Mouse (Mus musculus) lung, postnatal 4 days (tissue): ENCODE measurements around the gene Ntmt1.
A peak's percentile ranks its signal among the peaks of the same experiment; 100 is the strongest.

ENCODE experiments used
- DNase-seq, 2 experiments: peaks; one replicate each; pipeline ENCODE4 v3.0.0; 2021

Ntmt1 gene

DNA sequence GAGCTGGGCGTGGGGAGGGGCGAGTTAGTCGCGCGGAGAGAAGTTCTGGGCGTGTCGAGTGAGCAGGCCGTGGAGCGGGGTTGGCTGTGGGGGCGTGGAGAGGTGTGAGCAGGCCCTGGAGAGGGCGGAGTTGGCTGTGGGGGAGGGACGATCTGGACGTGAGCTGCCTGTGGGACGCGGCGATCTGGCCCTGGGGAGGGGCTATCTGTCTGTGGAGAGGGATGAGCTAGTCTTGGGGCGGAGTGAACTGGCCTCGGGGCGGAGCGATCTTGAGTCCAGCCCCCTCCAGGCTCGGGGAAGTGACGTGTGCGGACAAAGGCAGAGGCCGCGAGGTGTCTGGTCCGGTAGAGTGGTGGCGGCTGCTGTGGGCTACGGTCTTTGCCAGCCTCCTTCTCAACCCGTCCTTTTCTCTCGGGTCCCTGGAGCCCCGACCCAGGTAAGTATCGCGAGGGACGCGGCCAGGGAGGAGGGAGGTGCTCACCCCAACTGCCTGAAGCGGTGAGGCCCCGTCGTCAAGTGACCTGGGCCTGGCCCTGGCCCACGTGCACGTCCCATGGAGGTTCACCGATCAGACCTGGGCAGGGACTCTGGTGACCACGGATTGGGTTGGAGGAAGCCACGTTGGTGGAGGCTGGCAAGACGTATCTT lies at the start of gene Ntmt1:
Ntmt1 (plus strand) TSS at position 179 of the 648 bp plus-strand sequence.
- DNase-seq: peak; percentile 100

DNA sequence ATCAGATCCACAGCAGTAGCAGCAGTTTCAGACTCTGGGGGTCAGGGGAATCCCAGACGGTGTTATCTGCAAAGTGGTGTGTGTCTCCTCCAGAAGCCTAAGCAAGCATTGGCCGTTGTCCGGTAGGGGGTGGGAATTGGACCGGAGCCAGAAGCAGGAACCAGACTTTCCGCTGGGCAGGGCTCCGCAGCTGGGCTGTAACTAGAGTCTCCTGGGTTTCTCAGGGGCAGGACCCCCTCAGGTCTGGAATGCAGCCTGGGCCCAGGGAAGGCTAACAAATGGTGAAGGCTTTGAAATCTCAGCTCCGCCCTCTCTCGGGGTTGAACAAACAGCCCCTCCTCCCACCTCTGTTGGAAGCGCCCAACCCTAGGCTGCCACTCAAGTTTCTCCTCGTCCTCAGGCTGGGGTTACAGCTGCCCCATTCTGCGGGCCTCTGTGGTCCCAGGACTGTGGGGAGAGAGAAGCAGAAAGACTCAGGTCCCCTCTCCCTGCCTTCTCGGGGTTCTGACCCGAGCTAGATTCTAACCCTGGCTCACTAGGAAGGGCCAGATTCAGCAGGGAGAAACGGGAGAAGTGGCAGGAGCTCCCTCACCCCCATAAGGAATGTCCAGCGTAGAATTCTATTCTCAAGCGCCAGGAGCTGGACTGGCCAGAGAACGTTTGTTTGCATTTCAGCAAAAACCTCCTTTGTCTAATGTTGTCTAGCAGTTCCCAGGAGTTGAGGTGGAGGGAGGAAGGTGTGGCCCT lies 49.1 kb upstream of the Ntmt1 start:
- DNase-seq: peak; percentile 94 to 96

DNA sequence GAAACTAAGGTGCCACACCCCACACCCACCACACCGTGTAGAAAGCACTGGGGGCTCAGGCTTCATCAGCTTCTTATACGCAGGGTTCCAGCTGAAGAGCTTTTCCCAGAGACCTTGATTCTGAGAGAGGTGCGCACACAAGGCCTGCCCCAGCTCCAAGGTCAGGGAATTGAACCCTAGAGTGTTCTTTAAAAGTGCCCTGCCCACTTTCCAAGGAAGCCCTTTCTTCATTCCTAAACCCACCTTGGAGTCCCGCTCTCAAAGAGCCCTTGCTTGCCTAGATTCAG lies 48.6 kb upstream of the Ntmt1 start:
- DNase-seq: no peak

DNA sequence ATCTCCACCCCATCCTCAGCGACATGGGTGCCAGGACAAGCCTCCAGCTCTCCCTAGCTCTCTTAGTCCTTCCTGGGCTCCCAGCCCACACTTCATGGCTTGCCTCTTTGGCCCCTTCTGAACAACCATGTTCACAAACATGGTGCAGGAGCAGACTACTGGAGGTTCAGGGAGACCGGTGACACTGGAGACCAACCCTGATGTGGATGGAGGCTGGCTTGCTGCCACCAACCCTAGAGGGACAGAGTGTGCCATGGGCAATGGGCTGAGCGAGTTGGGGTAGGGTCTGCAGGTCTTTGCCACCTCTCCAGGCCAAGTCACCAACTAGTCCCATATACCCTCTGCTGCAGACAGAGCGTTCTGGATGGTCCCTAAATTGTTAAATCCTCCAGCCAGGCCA lies 48.2 kb upstream of the Ntmt1 start:
- no peak for DNase-seq

DNA sequence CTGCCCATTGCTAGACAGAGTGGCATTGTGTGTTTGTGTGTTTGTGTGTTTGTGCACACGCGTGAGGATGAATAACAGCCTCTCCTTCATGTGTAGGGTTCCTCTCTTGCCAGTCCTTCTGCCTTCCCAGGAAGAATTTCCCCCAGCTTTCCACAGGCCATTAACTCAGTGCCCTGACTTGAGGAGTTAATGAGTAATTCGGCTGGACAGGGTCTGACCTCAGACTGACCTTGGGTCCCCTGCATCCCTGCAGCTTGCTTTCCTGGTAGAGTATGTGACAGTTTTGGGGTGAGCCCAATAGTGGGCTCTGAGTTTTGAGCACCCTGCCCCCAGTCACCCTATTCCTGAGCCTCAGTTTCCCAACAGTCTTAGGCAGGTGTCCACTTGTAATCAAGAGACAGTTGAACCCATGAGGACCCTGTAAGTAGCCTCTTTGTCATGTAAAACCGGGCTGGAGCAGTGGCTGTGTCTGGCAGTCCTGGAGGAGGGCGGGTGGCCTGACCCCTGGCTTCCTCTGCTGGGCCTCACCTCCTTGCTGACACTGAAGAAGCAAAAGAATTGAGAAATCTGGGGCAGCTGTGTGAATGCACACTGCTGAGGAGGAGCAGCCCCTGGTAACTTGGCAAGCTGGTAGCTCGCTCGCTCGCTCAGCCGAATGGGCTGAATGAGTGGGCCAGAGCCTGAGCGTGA lies 47.6 kb upstream of the Ntmt1 start:
- DNase-seq: no peak

DNA sequence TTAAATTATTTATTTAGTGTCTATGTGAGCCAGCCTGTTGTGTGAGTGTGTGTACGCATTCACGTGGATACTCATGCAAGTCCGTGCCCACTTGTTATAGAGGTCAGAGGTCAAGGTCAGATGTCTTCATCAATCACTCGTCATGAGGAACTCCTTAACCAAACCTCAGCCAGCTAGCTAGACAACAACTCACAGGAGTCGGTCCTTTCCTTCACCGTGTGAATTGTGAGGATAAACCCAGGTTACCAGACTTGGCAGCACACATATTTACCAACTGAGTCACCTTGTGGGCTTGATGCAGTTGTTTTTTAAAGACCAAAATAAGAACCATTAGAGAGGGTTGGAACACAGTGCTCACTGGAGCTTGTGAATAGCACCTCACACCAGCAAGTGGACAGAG lies 46.9 kb upstream of the Ntmt1 start:
- DNase-seq: no peak

DNA sequence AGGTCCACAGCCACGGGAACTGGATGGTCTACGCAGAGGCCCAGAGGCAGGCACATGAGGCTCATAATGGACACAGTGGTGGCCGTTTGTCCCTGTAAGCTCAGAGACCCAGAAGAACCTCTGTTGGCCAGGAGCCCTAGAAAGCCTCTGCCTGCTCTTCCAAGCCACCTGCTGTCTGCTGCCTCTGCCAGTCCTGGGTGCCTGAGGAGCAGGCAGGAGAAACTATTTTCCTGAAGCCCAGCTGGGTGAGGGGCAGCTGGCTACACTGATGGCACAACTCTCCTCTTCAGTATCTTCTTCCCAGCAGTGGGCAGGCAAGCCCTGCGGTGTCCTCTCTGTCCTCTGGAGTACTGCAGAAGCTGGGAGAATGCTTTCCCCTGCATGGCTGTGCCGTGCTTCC lies 41.2 kb upstream of the Ntmt1 start:
- no peak for DNase-seq

DNA sequence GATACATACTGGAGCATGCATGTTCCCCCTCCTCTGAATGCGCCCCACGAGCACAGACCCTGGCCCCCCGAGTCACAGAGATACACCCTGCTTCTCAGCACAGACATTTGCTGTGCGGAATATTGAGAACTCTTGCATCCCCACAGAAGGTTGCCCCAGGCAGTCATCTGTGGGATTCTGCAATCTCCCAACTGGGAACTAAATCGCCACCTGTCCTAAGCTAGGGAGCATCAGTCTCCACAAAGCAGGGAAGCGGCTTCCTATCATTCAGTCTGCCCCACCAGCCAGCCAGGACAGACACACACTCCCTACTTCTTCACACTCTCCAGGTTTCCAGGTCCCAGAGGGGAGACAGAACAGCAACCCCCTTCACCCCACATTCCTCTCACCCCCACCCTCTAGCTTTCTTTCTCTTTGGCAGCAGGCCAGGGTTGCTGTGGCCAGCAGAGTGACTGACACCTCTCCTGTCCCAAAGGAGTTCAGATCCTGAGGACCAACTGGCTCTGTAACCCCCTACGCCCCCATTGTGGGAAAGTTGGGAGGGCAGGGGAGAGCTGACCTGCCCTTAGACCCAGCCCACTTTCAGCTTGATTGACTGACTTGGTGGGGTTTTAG lies 39.9 kb upstream of the Ntmt1 start:
- no peak for DNase-seq

DNA sequence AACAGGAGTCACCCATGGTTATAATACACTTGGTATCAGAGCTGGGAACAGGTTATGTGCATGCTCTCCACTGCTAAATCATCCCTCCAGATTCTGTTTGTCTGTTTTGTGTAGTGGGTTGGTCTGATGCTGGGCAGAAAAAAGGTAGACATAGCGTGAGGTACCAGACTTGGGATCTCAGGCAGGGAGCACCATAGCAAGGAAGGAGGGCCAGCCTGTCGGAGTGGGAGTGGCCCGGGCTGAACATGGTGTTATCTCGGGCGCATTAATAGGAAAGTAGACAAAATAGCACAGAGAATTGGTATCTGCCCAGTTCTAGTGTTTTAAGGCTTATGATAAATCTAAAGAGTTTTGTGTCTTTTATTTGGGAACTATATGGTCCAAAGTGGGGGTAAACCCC lies 39.1 kb upstream of the Ntmt1 start:
- no peak for DNase-seq

DNA sequence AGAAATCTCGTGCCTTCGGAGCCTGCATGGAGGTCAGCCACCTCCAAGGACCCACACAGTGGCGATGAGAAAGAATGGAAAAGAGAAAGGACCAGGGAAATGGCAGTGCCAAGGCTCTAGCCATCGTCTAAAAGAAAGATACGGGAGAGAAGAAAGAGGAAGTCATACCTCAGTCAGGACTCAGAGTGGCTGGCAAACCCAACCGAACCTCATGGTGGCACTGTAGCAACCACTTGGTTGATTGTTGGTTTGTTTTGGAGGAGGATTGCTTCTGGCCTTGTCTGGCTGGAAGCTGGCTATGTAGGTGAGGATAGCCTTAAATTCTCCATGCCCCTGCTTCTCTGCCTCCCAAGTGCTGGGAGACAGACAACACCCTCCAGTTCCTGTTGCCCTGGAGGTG lies 38.4 kb upstream of the Ntmt1 start:
- no peak for DNase-seq

DNA sequence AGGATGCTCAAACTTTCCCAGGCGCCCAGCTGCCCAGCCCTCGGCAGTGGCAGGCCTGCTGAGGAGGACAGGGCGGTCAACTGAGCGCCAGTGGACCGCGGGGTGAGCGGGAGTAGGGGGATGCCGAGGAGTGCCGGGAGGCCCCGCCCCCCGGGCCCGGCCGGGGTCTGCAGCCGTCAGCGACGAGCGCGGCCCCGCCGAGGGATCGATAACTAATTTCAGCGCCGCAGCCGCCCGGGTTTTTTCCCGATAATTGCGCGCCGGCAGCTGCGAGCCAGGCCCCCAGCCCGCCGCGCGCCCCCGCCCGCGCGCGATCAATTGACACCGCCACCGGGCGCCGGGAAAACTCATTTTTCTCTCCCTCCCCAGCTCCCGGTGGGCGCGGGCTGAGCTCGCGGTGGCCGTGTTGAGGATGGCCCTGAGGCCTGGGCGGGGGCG lies 36.2 kb upstream of the Ntmt1 start:
- DNase-seq: no peak

DNA sequence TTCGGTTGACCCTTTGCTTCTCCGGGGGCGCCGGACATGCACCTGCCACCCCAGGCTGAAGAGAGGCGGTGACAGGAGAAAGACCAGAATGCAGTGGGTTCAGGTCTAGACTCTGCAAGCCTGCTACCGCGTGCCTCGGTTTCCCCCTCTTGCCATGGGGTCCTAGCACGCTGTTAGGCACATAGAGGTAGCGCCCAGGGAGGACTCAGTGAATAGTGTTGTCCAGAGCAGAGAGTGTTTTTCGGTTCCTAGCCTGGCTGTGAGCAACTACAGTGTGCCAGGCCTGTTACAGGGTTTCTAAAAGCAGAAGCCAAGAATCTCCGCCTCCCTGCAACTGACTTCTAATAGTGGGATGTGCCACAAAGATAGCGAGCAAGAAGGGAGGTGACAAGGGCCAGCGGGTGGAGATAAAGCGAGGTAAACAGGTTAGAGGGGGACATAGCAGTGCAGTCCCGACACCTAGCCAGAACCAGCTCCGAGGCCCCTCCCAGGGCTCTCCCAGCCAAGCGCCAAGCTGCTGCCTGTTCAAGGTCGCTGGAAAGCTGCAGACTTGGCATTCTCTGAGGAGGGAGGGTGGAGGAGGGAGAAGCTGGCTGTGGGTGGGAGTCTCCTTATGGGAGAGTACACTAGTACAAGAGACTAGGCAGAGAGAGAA lies 35.7 kb upstream of the Ntmt1 start:
- DNase-seq: peak; percentile 75 to 82

DNA sequence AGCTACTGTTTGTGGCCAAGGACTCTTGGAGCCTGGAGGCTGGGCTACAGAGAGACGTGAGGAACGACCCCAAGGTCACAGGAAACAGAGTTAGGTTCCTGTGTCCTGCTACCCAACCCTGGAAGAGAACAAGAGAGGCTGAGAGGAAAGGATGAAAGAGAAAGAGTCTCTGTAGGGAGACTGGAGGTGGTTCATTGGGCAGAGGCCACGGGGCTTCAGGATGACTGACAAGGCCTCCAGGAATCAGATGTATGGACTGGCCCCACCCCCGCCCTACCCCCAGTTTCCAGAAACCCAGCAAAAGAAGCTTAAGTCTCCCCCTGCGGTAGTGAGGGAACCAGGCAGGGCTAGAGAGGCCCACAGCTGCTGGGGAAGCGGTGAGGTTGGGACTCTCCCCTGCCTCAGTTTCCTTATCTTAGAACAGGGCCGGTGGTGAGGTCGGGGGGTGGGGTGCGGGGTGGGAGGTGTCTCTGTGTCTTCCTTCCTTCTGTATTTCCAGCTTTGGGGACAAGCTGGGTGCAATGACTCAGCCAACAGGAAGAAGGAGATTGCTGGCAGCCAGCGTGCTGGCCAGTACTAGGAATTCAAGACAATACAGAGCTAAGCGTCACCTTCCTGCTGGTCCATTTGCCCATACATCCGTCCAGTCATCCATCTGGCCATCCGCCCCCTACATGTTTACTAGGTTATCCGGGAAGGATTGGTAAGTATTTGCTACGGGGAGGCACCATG lies 34.9 kb upstream of the Ntmt1 start:
- peak; percentile 68 to 84 for DNase-seq

DNA sequence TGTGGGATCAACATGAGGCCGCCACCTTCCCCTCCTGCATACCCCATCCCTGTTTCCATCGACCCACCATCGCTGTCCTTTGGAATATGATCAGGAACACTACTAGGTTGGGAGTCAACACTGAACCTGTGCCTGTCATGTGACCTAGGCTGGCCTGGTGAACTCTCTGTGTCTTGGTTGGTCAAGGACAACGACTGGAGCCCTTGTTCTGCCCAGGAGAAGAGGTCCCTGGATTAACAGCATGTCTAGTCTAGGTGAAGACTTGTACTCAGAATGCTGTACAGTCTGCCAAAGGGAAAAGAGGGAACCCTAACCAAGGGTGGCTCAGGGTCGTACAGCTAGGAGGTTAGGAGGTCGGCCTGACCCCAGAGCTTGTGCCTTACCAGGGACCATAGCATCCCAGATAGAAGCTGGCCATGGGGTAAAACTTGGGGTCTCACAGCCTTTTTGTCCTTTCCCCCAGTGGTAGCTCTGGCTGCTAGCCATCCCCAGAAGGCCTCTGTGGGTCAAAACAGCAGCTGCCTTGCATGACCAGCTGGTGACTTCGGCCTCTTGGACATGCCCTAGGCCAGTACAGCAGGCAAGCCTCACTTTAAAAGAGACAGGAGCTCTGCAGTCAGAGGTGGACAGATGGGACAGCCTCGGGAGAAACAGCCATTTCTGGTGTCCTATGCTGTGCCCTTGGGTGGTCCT lies 34.2 kb upstream of the Ntmt1 start:
- DNase-seq: no peak

DNA sequence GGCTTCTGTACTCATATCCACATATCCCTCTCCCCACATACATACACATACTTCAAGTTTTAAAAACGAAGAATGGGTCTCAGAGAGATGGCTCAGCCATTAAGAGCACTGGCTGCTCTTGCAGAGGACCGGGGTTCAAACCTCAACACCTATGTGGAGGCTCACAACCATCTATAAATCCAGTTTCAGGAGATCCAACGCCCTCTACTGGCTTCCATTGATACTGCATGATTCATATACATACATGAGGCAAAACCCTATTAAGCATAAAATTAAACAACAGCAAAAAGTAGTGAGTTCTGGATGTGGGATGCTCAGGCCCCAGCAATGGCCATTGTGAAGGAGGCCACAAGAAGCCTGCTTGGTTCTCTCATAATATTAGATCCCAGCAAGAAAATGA lies 31.7 kb upstream of the Ntmt1 start:
- DNase-seq: no peak

DNA sequence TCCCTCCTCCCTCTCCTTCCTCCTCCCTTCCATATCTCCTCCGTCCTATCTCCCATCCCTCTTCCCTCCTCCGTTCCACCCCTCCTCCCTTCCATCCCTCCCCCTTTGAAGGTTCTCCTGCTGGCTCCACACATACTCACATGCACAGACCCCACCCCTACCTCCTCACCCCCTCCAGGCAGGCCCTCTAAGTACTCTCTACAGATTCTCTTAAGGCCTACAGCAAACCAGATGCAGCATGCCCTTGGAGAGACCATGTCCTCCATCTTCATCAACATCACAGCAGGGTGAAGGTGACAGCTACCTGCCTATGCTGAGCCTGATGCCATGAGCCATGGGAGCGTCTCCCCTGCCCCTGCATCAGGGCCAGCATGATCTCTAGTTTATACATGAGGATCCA lies 30.4 kb upstream of the Ntmt1 start:
- no peak for DNase-seq

DNA sequence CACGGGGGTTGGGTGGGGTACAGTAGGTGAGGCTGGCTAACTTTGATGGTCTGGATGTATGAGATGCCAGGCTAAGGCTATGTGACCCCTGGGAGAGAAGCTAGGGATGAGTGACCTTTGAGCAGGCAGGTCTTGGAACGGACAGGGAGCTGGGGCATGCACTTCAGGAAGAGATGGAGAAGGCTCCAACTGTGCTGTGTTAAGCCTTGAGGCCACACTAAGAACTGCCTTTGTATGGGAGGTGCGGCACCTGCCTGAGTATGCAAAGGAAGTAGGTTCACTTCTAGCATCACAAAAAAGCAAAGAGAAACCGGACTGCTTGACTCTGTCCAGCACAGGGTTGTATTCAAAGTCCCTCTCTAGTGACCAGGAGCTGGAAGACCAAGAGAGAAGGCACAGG lies 29.4 kb upstream of the Ntmt1 start:
- DNase-seq: no peak

DNA sequence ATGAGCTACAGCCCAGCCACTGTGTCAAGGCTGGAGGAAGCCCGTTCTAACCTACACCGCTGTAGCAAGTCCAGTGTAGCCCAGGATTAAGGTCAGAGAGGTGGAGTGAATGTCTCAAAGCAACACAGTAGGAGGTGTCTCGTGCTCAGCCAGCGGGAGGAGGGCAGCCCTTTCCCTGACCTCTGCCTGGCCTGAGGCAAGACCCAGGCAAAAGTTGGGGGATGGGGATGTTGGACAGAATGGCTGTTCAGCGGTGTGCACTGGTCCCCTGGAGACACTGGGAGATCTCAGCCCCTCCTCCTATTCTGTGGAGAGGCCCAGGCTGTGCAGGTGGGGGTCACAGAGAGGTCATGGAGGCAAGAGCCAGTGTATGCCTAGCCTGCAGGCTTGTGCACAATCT lies 28.4 kb upstream of the Ntmt1 start:
- no peak for DNase-seq

DNA sequence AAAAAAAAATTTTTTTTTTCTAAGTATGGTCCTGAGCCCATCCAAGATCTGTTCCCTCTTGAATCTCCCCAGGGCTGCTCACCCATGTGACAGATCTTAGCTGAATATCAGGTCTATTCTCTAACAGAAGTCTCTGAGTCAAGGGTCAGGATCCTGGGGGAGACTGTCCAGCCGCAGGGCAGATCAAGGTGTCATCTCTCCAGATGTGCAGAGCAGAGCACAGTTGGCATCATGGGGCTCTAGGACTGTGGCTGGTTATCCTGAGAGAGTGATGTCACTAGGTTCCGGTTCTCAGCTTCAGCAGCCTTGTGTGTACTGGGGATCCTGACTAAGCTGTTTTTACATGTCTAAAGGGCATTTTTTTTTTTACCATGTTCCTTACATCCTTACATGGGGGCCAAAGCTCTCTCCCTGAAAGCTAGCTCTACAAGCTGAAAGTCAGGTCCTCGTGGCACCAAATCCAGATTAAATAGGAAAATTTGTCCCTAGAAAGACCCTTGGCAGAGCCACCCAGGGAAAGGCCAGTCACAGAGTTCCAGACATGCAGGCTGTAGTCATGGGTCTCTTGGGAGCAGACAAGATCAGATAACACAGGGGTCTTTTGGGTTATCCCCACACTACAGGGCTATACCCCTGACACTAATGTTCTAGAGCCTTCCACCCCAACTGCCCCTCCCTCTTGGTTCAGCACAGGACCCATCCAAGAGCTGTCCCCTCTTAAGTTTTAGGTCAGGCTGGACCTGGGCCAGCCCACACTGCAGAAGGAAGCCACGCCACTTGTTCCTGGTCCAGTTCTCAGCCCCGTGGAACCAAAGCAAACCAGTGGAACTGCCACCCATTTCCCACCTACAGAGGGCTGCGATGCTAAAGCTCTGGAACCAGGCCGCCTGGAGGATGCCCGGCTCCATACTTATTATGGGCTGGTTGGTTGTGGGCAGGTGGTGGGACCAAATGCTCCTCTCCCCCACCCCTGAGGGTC lies 25.0 kb upstream of the Ntmt1 start:
- DNase-seq: no peak

DNA sequence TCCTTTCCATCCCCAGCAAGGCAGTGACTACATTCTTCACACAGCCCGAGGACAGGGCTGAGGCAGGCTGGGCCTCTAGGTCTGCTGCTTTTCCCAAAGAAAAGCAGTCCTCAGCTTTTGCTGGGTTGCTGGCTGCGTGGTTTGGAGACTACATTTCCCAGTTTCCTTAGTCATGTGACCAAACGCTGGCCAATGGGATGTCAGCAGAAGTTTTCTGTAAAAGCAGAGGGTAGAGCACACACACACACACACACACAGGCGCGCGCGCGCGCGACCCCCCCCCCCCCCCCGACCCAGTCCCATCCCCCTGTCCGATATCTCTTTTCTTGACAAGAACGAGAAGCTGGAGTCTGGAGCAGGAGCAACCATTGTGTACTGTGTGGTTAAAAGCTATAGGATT lies 24.3 kb upstream of the Ntmt1 start:
- DNase-seq: peak; percentile 65 to 80
